Mouse (Mus musculus) inflammation-experienced regulatory T-cells, adult 6 months (primary cell): Measurements from ENCODE around the gene Lemd2. TPM values are rescaled to one million over a fixed set of nuclear protein-coding genes. Genes with fewer than 3 reads are reported as not detected.

ENCODE experiments used
- ATAC-seq: one replicate; pipeline ENCODE4 v1.8.0; 2017
- polyA plus RNA-seq, 3 experiments: library from polyadenylated mRNA; unstranded; fragments of 100-300 nt; shearing (Covaris generic); gene quantifications; one replicate each; pipeline ENCODE4 v1.2.1; 2017

Gene Lemd2
- polyA plus RNA-seq, 3 experiments from 2014 or later, result 9.2 to 13.0 (median 11.9) TPM

- no peak for ATAC-seq
Observed at GRCm38 (mm10) chr17:27186068-27186467, 18.2 kb downstream of the Lemd2 start.

- no peak for ATAC-seq
Observed at GRCm38 (mm10) chr17:27183667-27184292, 20.5 kb downstream of the Lemd2 start.

- no peak for ATAC-seq
Observed at GRCm38 (mm10) chr17:27182401-27182800, 21.9 kb downstream of the Lemd2 start.

GRCm38 (mm10) chr17:27181666-27182065, 22.6 kb downstream of the Lemd2 start:
- ATAC-seq, result no peak

- no peak for ATAC-seq
Observed at GRCm38 (mm10) chr17:27179681-27180280, 24.5 kb downstream of the Lemd2 start.

- no peak for ATAC-seq
Observed at GRCm38 (mm10) chr17:27178427-27179177, 25.7 kb downstream of the Lemd2 start.

GRCm38 (mm10) chr17:27178019-27178418, 26.2 kb downstream of the Lemd2 start:
- no peak for ATAC-seq

GRCm38 (mm10) chr17:27176754-27177153, 27.5 kb downstream of the Lemd2 start:
- no peak for ATAC-seq

GRCm38 (mm10) chr17:27176287-27176686, 28.0 kb downstream of the Lemd2 start:
- ATAC-seq, result no peak

GRCm38 (mm10) chr17:27175196-27175874, 28.9 kb downstream of the Lemd2 start:
- no peak for ATAC-seq

GRCm38 (mm10) chr17:27173715-27174114, 30.6 kb downstream of the Lemd2 start:
- no peak for ATAC-seq

GRCm38 (mm10) chr17:27172459-27172858, 31.8 kb downstream of the Lemd2 start:
- no peak for ATAC-seq

- no peak for ATAC-seq
Observed at GRCm38 (mm10) chr17:27171121-27171520, 33.1 kb downstream of the Lemd2 start.

- ATAC-seq, result no peak
Observed at GRCm38 (mm10) chr17:27169952-27170695, 34.1 kb downstream of the Lemd2 start.

- ATAC-seq, result no peak
Observed at GRCm38 (mm10) chr17:27168569-27168968, 35.7 kb downstream of the Lemd2 start.

GRCm38 (mm10) chr17:27167545-27167944, 36.7 kb downstream of the Lemd2 start, which contains the start of gene Ip6k3:
Gene Ip6k3 (minus strand): TSS chr17:27167795.
- no peak for ATAC-seq

- ATAC-seq, result no peak
Observed at GRCm38 (mm10) chr17:27166901-27167300, 37.4 kb downstream of the Lemd2 start.

GRCm38 (mm10) chr17:27165054-27165773, 39.1 kb downstream of the Lemd2 start:
- ATAC-seq, result no peak

GRCm38 (mm10) chr17:27160905-27161304, 43.4 kb downstream of the Lemd2 start:
- ATAC-seq, result no peak

GRCm38 (mm10) chr17:27159169-27159568, 45.1 kb downstream of the Lemd2 start:
- no peak for ATAC-seq

- no peak for ATAC-seq
Observed at GRCm38 (mm10) chr17:27158439-27158838, 45.8 kb downstream of the Lemd2 start.

GRCm38 (mm10) chr17:27155752-27156151, 48.5 kb downstream of the Lemd2 start:
- no peak for ATAC-seq
